Mouse (Mus musculus) hindbrain, embryonic 13.5 days (tissue): ENCODE data around the gene Mpv17. TPM values are rescaled to one million over a fixed set of nuclear protein-coding genes. Genes with fewer than 3 reads are reported as not detected.

Experiments used
- ATAC-seq: fragments of 200-750 bp; cut with Nextera tagmentation; 2 replicates; pipeline ENCODE4 v1.8.0; 2017; ENCODE audit warnings: moderate TSS enrichment; ENCODE audit not compliant: low FRiP score
- H3K27ac ChIP-seq: fragments of 300-500 bp; sonication (generic); 2 replicates; pipeline ENCODE4 v1.5.1; 2015; ENCODE audit warnings: inconsistent platforms, mild to moderate bottlenecking, moderate library complexity
- H3K27me3 ChIP-seq: fragments of 300-500 bp; sonication (generic); 2 replicates; pipeline ENCODE4 v1.6.1; 2015; ENCODE audit warnings: mild to moderate bottlenecking, inconsistent platforms
- H3K36me3 ChIP-seq: fragments of 300-500 bp; sonication (generic); 2 replicates; pipeline ENCODE4 v1.6.1; 2015; ENCODE audit warnings: mild to moderate bottlenecking, inconsistent platforms
- H3K4me1 ChIP-seq: fragments of 300-500 bp; sonication (generic); replicated peaks from 2 replicates; pipeline ENCODE4 v1.6.1; 2015; ENCODE audit warnings: inconsistent platforms
- H3K4me2 ChIP-seq: fragments of 300-500 bp; sonication (generic); 2 replicates; pipeline ENCODE4 v1.6.1; 2015; ENCODE audit warnings: inconsistent platforms, mild to moderate bottlenecking, moderate library complexity
- H3K4me3 ChIP-seq: fragments of 300-500 bp; sonication (generic); 2 replicates; pipeline ENCODE4 v1.5.1; 2015; ENCODE audit warnings: mild to moderate bottlenecking, inconsistent platforms
- H3K9ac ChIP-seq: fragments of 300-500 bp; sonication (generic); 2 replicates; pipeline ENCODE4 v1.6.1; 2015; ENCODE audit warnings: mild to moderate bottlenecking, inconsistent platforms
- H3K9me3 ChIP-seq: fragments of 300-500 bp; sonication (generic); 2 replicates; pipeline ENCODE4 v1.6.1; 2016; ENCODE audit warnings: inconsistent platforms
- WGBS: fragments of 180-500 bp; shearing (Covaris S2); methylation state at CpG from one replicate; pipeline ENCODE4 v1.1.7; 2015; 5-methylcytosine and 5-hydroxymethylcytosine counted together
- polyA plus RNA-seq: library from polyadenylated mRNA; unstranded; fragments of >200 nt; fragmentation: Nextera tagmentation; extraction: Ambion mirVana; gene quantifications from 2 replicates; pipeline ENCODE4 v1.2.1, GENCODE M21; 2015

Gene Mpv17
- polyA plus RNA-seq, 1 experiment from 2014 or later, result 54.2 TPM

- no peak overlapping the region for H3K9ac ChIP-seq
- WGBS, result 96% methylated on average over 4 of the region's 4 CpGs
- H3K9me3 ChIP-seq, result peaks cover 5% of the 10 kb centered on the region
- H3K4me2 ChIP-seq, result no peak overlapping the region
- H3K27ac ChIP-seq, result no peak overlapping the region
- no peaks in the 10 kb centered on the region for H3K27me3 ChIP-seq
- peaks cover 37% of the 10 kb centered on the region for H3K4me1 ChIP-seq
- no peak overlapping the region for H3K4me3 ChIP-seq
- H3K36me3 ChIP-seq, result peaks cover 69% of the 10 kb centered on the region
- no peak for ATAC-seq
Measured at GRCm38 (mm10) chr5:31195671-31196070, 41.6 kb upstream of the Mpv17 start.

GRCm38 (mm10) chr5:31194486-31195485 is 40.7 kb upstream of the Mpv17 start:
- H3K36me3 ChIP-seq, result peaks cover 69% of the 10 kb centered on the region
- H3K27me3 ChIP-seq, result no peaks in the 10 kb centered on the region
- H3K4me3 ChIP-seq, result peak overlapping the region; percentile 89
- peaks cover 28% of the 10 kb centered on the region for H3K4me1 ChIP-seq
- H3K27ac ChIP-seq, result no peak overlapping the region
- H3K9ac ChIP-seq, result peak overlapping the region; percentile 94; the same call in 1 of the 2 replicates
- H3K4me2 ChIP-seq, result peak overlapping the region; percentile 80
- 95% methylated on average over 16 of the region's 16 CpGs for WGBS
- ATAC-seq, result no peak
- no peaks in the 10 kb centered on the region for H3K9me3 ChIP-seq

- no peaks in the 10 kb centered on the region for H3K27me3 ChIP-seq
- no peak for ATAC-seq
- H3K36me3 ChIP-seq, result peaks cover 67% of the 10 kb centered on the region
- peaks cover 26% of the 10 kb centered on the region for H3K4me1 ChIP-seq
- H3K4me2 ChIP-seq, result peak overlapping the region; percentile 80
- WGBS, result 13% methylated on average over 25 of the region's 25 CpGs
- no peaks in the 10 kb centered on the region for H3K9me3 ChIP-seq
- H3K27ac ChIP-seq, result peak overlapping the region; percentile 89
- H3K9ac ChIP-seq, result peak overlapping the region; percentile 94
- peak overlapping the region; percentile 89 for H3K4me3 ChIP-seq
Measured at GRCm38 (mm10) chr5:31193631-31194281, 39.7 kb upstream of the Mpv17 start.

- under 1% methylated on average over 48 of the region's 48 CpGs for WGBS
- ATAC-seq, result peak; percentile 97
Measured at GRCm38 (mm10) chr5:31192939-31193630, 39.0 kb upstream of the Mpv17 start, which contains the start of the genes Snx17 and Eif2b4. Gene Snx17 (plus strand): TSS chr5:31193227. Gene Eif2b4 (minus strand): TSS chr5:31193430.

GRCm38 (mm10) chr5:31192045-31192938 is 38.2 kb upstream of the Mpv17 start:
- 17% methylated on average over 42 of the region's 42 CpGs for WGBS
- H3K4me2 ChIP-seq, result peak overlapping the region; percentile 75
- H3K36me3 ChIP-seq, result peaks cover 67% of the 10 kb centered on the region
- H3K27me3 ChIP-seq, result no peaks in the 10 kb centered on the region
- peaks cover 26% of the 10 kb centered on the region for H3K4me1 ChIP-seq
- H3K4me3 ChIP-seq, result peak overlapping the region; percentile 89
- peak; percentile 78 for ATAC-seq
- peak overlapping the region; percentile 94 for H3K9ac ChIP-seq
- peak overlapping the region; percentile 89 for H3K27ac ChIP-seq
- no peaks in the 10 kb centered on the region for H3K9me3 ChIP-seq

More at GRCm38 (mm10) chr5:31192939-31193630, 39.0 kb upstream of the Mpv17 start, which contains the start of the genes Snx17 and Eif2b4:
- Histone ChIP-seq H3K4me3 (peak within 1 kb of the TSS; percentile 89), H3K9me3 (no peaks in the 10 kb centered on the region), H3K4me1 (peaks cover 26% of the 10 kb centered on the region), H3K9ac (peak within 1 kb of the TSS; percentile 94), H3K27ac (peak within 1 kb of the TSS; percentile 89), H3K4me2 (peak within 1 kb of the TSS; percentile 80), H3K36me3 (peaks cover 67% of the 10 kb centered on the region), H3K27me3 (no peaks in the 10 kb centered on the region)

- Histone ChIP-seq H3K36me3 (peaks cover 52% of the 10 kb centered on the region), H3K9me3 (no peaks in the 10 kb centered on the region), H3K4me2 (no peak overlapping the region), H3K27ac (no peak overlapping the region), H3K4me1 (peaks cover 26% of the 10 kb centered on the region), H3K4me3 (no peak overlapping the region), H3K9ac (no peak overlapping the region), H3K27me3 (no peaks in the 10 kb centered on the region)
- ATAC-seq, result no peak
- WGBS, result 92% methylated on average over 9 of the region's 9 CpGs
Measured at GRCm38 (mm10) chr5:31190201-31190600, 36.1 kb upstream of the Mpv17 start.

GRCm38 (mm10) chr5:31188223-31188840 is 34.3 kb upstream of the Mpv17 start:
- Histone ChIP-seq H3K4me3 (no peak overlapping the region), H3K27me3 (no peaks in the 10 kb centered on the region), H3K4me2 (no peak overlapping the region), H3K9ac (no peak overlapping the region), H3K27ac (no peak overlapping the region), H3K36me3 (peaks cover 44% of the 10 kb centered on the region), H3K9me3 (no peaks in the 10 kb centered on the region), H3K4me1 (peaks cover 15% of the 10 kb centered on the region)
- no peak for ATAC-seq
- WGBS, result 76% methylated on average over 4 of the region's 4 CpGs

- H3K4me2 ChIP-seq, result no peak overlapping the region
- peaks cover 11% of the 10 kb centered on the region for H3K4me1 ChIP-seq
- H3K9me3 ChIP-seq, result no peaks in the 10 kb centered on the region
- H3K4me3 ChIP-seq, result no peak overlapping the region
- H3K36me3 ChIP-seq, result peaks cover 19% of the 10 kb centered on the region
- no peak overlapping the region for H3K9ac ChIP-seq
- no peak overlapping the region for H3K27ac ChIP-seq
- no peak for ATAC-seq
- 69% methylated on average over 4 of the region's 4 CpGs for WGBS
- H3K27me3 ChIP-seq, result no peaks in the 10 kb centered on the region
Measured at GRCm38 (mm10) chr5:31183678-31184077, 29.6 kb upstream of the Mpv17 start.

GRCm38 (mm10) chr5:31181183-31181770 is 27.2 kb upstream of the Mpv17 start:
- no peak overlapping the region for H3K4me3 ChIP-seq
- H3K9me3 ChIP-seq, result no peaks in the 10 kb centered on the region
- WGBS, result 95% methylated on average over 9 of the region's 9 CpGs
- H3K4me2 ChIP-seq, result no peak overlapping the region
- no peak overlapping the region for H3K27ac ChIP-seq
- ATAC-seq, result no peak
- H3K27me3 ChIP-seq, result no peaks in the 10 kb centered on the region
- 0 out of 2 replicates have a peak, but pooled peaks cover 4% of the 10 kb centered on the region for H3K36me3 ChIP-seq
- no peak overlapping the region for H3K9ac ChIP-seq
- peaks cover 28% of the 10 kb centered on the region for H3K4me1 ChIP-seq

- no peaks in the 10 kb centered on the region for H3K9me3 ChIP-seq
- peak within 1 kb of the TSS; percentile 88 for H3K9ac ChIP-seq
- peaks cover 5% of the 10 kb centered on the region; the same call in 1 of the 2 replicates for H3K36me3 ChIP-seq
- H3K4me1 ChIP-seq, result peaks cover 28% of the 10 kb centered on the region
- peak within 1 kb of the TSS; percentile 94 for H3K27ac ChIP-seq
- H3K4me3 ChIP-seq, result peak within 1 kb of the TSS; percentile 70
- peak within 1 kb of the TSS; percentile 93 for H3K4me2 ChIP-seq
- peak; percentile 99 for ATAC-seq
- no peaks in the 10 kb centered on the region for H3K27me3 ChIP-seq
- under 1% methylated on average over 59 of the region's 59 CpGs for WGBS
Measured at GRCm38 (mm10) chr5:31179766-31180630, 25.9 kb upstream of the Mpv17 start, which contains the start of the genes Gm29609 and Gtf3c2. Gene Gm29609 (minus strand): TSS chr5:31179911. Gene Gtf3c2 (minus strand): TSS chr5:31180144.
